Mouse (Mus musculus): ENCODE measurements at regions not wholly inside any gene's neighbourhood (a gene's known extent, or its start where the extent isn't known, plus 50 kb on each side); places are given as distances from the start of the nearest gene placed in this dataset.

GRCm38 (mm10) chr3:131940896-131941295 lies 144.2 kb upstream of the Dkk2 start:
- DNase-seq = no peak

DNA sequence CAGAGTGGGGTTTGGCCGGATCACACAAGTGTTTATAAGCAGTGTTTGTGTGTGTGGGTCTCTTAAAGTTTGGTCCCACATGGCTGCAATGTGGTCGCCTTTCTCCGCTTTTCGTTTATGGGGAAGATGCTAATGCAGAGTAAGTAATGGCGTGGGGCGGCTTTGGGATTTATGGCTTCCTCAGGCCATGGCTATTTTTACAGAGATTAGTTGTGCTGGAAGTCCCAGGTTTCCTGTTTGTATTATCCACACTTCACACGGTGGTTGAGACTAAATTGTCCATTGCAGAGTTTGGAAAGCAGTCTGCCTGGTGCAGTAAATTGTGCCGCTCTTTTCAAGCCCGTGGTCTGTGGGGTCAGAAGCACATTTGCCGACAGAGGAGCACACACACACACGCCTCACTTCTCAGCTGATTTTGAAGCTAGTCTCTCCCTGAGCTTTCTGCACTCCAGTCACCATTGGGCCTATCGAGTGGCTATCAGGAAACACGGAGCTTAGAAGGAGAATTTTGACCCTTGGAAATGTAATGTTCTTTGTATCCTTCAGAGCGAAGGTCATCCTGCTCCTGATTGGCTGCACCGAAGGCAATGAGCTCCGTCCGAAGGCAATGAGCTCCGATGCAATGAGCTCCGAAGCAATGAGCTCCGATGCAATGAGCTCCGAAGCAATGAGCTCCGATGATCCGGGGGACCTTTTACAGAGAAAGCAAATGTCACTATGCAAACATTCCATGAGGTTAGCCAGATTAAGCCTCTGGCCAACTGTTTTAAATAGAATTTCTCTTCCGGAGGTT lies 142.9 kb upstream of the Dkk2 start:
- no peak for DNase-seq

DNA sequence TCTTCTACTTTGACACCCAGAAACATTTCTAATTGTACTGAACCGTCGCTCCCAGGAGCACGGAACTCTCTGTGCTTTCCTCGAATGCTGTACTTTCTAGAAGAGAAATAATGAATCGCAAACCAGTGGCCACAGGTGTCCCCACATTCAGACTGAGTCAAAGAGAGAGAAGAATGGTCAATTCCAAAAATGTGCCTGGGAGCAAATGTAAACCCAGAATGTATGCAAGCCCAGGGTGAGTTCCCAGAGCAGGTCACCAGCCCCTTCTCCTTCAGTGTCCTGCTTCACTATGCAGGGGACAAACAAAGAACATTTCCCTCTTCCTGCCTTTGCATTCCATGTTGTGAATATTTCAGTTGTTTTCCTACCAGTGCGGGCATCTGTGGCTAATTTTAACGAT lies 141.7 kb upstream of the Dkk2 start:
- no peak for DNase-seq

GRCm38 (mm10) chr3:131955771-131956170 lies 129.3 kb upstream of the Dkk2 start:
- DNase-seq = no peak

DNA sequence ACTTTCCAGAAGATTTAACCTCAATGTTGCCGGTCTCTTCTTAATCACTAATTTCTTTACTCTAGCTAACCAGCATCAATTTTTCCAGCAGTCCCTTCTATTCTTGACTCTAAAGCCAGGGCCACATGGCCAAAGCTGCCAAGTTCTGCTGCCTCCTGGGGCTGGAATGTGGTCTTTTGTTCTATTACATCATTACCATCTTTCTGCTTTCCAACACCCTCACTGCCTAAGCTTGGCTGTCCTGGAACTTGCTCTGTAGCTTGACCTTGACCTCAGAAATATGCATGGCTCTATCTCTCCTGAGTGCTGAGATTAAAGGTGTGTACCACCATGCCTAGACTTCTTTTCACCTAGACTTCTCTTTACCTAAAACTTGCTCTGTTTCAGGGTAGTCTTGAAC lies 124.5 kb upstream of the Dkk2 start:
- no peak for DNase-seq

- no peak for DNase-seq
Measured at GRCm38 (mm10) chr3:131961571-131961970, 123.5 kb upstream of the Dkk2 start.

DNA sequence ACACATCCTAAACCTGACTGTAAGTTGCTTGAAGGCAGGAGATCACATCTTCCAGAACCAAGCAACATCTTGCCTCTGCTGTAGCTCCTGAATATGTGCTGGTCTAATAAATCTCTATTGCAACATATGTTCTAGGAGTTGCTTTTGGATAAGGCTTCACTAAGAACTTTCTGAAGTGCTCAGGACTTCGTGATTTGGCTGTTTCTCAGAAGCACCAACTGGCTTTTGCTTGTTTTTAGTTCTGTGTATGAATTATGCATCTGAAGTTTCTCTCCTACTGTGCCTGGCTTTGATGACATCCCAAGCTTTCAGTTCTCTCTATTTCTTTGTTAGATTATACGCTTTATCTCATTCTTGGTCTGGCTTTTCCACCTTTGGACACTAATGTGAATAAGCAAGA lies 122.2 kb upstream of the Dkk2 start:
- no peak for DNase-seq

- no peak for DNase-seq
Measured at GRCm38 (mm10) chr3:131964952-131965351, 120.1 kb upstream of the Dkk2 start.

DNA sequence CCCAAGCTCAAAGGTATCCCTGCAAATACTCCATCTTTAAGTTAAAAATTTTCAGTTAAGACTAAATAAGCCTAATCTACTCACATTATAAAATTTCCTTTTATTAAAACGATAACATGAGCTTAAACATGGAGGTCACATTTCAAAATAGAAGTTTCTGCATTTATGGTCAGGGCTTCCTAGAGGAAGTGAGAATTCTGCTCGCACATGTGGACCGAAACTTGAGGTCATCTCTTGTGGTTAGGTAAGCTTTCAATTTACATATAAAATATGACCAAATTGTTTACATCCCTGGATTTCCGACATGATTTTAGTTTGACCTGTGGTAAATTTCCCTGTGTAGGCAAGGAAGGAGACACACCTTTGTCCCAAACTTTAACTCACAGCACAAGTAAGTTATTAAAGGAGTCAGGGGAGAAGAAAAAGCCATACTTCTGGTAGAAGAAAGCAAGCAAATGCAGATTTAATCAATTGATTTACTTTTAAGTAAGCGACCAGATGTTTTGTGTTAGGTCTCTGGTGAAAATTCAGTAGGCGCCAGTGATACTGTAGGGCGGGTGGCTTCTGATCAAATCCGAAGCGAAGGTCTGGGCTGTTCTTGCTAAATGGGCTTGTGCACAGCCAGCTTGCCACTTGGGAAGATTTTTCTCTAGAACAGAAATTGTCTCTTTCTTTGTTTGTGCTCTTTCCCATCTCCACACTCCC lies 119.5 kb upstream of the Dkk2 start:
- no peak for DNase-seq

- no peak for DNase-seq
Measured at GRCm38 (mm10) chr3:131967288-131967687, 117.8 kb upstream of the Dkk2 start.

DNA sequence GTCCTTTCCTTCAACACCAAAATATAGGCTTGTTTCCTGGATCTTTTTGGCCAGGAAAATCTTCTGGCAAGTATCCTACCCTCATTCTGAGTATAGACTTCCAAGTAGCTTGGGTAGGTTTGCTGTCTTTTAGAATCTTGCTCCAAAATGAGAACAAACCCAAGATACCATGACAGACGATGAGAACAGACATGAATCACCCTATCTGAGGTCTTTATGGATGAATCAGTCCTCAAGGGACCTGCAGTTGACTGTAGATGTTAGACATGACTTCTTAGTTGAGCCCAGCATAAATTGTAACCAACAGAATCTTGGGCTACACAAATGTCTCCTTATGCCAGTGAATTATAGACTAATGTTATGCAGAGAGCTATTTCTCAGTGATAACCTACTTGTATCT lies 114.3 kb upstream of the Dkk2 start:
- DNase-seq = no peak

DNA sequence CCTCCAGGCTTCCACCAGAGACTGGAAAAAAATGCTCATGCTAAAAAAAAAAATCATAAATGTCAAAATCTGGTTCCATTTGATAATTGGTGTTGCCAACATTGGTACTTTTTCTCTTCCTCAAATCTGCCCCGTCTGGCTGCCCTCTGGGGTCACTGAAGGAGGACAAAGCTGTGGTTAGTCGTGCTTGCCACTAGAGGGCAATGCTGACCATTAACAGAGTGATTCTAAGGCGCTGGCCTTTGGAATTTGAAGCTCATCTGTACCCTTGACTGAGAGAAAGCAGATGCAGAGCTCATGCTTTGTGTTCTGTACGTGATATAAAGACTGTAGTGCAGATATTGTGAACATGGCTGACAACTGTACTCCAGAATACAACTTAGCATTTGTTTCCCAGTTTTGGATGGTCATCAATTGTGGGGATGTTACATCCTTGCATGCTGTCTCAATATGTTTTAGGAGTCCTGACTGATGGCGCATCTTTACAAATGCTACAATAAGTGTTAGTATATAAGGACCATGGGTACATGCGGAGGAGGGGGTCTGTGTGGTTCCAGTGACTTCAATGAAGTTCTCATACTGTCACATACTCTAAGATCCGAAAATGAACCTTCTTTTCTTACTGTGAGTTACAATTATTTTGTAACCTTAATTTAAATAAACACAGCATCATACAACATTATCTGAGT lies 109.0 kb upstream of the Dkk2 start:
- peak; percentile 40 for DNase-seq

- DNase-seq = no peak
Measured at GRCm38 (mm10) chr3:131983292-131983691, 101.8 kb upstream of the Dkk2 start.

DNA sequence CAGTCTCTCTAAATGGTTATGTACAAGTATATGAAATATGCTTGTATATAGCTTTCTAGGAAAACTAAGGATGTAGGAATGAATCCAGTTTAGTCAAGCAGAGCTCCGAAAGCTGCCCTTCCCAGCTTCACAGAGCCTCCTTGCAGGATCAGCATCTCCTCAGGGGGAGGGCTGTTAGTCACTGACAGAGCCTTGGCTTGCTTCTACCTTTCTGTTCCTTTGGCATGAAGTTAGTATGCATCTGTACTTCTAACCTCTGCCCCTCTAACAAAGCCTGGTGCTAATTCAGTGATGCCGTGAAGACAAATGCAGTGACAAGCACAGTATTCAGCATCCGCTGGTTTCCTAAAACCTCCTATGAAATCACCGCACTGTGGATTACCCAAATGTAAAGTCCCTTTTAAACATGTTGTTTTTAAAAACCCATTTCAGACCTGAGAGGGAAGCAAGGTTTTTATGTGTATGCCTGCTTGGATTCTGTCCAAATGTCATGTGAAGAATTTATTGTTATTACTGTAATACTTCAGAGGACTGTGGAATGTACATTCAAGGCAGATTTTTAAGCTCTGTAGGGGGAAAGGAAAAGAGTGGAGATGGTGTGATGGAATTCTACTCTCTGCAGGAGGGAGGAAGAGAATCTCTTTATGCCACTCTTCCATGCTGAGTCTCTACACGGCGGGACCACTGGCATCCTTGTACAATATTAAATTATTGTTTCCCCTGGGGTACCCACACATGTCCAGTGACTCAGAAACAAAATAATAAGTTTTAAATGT lies 86.1 kb upstream of the Dkk2 start:
- DNase-seq = no peak

DNA sequence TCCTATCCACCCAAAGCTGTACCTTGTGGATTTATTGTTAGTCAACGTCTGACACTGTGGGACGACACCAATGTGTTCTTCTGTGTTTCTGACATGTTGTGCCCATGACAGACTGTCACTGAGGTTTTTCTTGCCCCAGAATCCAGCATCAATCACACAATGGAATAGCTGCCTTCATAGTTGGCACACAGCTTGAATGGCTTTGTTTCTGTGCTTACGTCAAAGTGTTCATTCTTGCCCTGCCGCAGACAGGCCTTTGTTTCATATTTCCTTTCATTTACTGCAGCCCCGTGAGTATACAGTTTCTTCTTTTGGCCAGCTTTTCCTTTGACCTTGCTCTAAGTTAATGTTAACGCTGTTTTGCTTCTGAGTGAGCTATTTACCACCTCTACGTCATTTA lies 78.9 kb upstream of the Dkk2 start:
- DNase-seq = no peak

DNA sequence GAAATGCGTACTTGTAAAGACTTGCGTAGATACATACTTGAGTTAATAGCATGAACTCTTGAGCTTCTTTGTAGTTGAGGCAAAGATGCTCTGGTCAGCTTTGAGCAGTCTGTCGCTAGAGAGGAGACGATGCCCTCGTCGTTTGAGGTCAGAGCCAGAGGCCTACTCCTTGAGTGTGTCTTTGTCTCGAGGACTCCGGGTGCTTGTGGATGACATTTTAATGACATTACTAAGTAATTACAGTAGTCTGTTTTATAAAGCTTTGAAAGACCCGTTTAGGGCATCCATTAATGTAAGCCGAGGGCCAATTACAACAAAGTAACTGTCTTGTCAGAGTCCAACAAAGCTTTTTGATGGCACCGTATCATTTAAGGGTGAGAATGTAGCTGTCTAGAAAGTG lies 78.2 kb upstream of the Dkk2 start:
- DNase-seq = no peak

- DNase-seq = no peak
Measured at GRCm38 (mm10) chr3:132007356-132007755, 77.7 kb upstream of the Dkk2 start.

DNA sequence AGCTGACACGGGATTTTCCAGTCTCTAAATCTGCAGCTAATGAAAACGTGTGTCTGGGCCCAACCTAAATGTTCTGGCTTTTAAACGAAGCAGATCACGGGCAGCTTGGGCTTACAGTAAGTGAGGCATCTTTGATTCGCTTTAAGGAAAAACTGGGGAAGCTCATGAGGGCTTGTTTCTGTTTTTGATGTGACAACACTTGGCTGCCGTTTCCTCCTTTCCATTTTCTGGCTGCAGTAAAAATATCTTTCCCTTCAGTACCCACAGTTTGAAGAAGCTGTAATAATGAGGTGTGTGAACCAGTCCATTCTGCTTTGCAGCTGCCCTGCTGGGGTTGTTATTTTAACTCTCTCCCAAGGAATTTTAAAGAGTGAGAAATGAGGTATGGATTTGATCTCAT lies 69.9 kb upstream of the Dkk2 start:
- no peak for DNase-seq

DNA sequence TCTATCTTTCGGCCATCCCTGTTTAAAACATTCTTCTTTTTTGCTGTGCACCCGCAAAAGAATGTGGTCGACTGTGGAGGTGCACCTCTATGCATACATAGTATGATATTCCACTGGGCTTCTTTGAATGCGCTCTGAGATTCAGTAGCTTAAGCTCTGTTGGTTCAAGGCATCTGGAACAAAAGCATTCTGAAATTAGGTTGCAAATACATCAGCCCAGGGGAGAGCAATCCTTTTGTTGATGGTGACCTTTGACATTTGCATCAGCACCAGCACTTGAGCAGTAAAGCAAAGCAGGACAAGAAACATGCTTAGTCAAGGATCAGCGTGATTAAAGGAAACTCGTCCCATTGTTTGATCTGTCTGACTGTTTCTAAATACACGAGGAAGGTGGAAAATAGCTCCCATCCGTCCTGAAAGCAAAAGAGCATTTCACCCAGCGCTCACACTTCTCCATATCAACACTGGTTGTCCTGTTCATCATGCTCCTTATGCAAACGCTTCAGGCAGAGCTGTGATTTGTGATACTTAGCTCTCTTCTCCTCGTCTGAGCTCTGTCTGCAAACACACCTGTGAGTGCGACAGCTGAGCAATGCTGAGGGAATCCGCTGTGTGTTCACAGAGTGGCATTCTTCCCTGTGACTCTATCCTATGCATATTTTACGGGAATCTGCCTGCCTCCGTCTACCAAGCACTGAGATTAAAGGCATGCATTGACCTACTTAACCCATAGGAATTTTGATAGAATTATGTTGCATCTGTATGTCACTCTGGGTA lies 67.4 kb upstream of the Dkk2 start:
- no peak for DNase-seq

DNA sequence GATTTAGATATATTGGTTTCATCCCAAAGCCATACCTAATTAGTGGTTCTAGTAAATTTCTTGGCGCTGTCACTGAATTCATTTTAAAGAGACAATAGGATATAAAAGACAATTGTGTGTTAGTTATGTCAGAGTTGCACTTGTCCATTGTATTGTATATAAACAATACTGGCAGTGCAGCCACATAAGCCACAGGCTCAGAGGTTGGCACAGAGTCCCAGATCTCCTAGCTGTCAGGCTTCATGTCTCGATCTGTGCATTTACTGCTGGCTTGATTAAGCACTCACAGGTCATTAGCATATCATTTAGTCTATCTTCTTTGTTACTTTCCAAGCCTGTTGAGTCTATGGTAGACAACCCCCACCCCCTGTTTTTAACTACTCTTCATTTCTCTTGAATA lies 66.6 kb upstream of the Dkk2 start:
- DNase-seq = no peak

- DNase-seq = no peak
Measured at GRCm38 (mm10) chr3:132022032-132022431, 63.1 kb upstream of the Dkk2 start.

DNA sequence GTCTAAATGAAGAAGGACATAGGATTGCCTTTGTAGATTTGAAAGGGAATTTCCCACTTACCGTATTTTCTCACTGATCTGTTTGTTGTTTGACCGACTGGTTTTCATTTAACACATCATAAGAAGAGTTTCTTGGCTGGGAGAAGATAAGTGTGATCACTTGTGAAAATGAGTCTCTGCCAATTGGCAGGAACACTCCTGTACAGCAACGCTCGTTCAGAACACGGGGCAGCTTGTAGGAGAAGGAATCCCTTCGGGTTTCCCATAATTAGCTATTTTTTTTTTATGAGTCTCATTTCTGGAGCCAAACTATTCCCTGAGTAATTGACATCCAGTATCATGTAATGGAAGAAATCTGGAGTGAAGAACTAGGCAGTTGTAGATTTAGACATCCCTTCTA lies 61.8 kb upstream of the Dkk2 start:
- no peak for DNase-seq
